Mouse (Mus musculus): ENCODE measurements at regions not wholly inside any gene's neighbourhood (a gene's known extent, or its start where the extent isn't known, plus 50 kb on each side); places are given as distances from the start of the nearest gene placed in this dataset.
"Not testable (repeated sequence)": the region's sequence is repeated elsewhere in the genome, so short reads cannot be mapped to it uniquely, and the experiment has no call there.

DNA sequence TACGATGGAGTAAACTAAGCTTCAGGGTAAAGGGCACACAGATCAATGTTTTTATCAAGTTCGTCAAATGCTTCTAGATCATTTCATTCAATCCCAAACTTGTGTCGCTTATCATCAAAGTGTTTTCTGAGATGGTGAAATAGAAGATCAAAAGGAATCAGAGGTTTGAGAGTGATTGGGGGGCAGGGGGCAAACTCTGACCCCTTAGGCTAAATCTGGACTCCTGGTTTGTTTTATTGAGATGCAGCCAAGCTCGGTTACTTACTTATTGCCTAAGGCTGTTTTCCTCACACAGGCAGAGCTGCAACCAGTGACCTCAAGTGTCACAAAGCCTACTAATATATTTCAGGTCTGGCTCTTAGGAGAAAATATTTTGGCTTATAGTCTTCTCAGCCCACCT is 94.3 kb downstream of the Dusp6 start:
- no peak overlapping the region for H3K27ac ChIP-seq
- no peaks in the 10 kb centered on the region; the same call in 1 of the 2 replicates for H3K4me1 ChIP-seq (ENCODE audit: control insufficient read depth, insufficient read depth, low read length)
- DNase-seq: no peak
- intact Hi-C loops (cut with DNase I): no loop called here
- H3K4me3 ChIP-seq: no peak overlapping the region
- WGBS: 91% methylated on average over 4 of the region's 4 CpGs
- no peaks in the 10 kb centered on the region for H3K27me3 ChIP-seq (ENCODE audit: control insufficient read depth, insufficient read depth, low read length)
- no peaks in the 10 kb centered on the region for H3K79me2 ChIP-seq (replicated peaks; ENCODE audit: control insufficient read depth, insufficient read depth, low read length)
- TF ChIP-seq EP300 (IDR thresholded peaks at IDR 0.05; ENCODE audit: insufficient read depth, low read depth, low read length) (no peak), CTCF (IDR thresholded peaks at IDR 0.05) (no peak), POLR2A (IDR thresholded peaks at IDR 0.05; ENCODE audit: insufficient read depth, low read depth, low read length) (no peak)
- H3K36me3 ChIP-seq (ENCODE audit: control insufficient read depth, insufficient read depth, low read length): no peaks in the 10 kb centered on the region
- H3K9ac ChIP-seq (ENCODE audit: low read depth, low read length): no peak overlapping the region

DNA sequence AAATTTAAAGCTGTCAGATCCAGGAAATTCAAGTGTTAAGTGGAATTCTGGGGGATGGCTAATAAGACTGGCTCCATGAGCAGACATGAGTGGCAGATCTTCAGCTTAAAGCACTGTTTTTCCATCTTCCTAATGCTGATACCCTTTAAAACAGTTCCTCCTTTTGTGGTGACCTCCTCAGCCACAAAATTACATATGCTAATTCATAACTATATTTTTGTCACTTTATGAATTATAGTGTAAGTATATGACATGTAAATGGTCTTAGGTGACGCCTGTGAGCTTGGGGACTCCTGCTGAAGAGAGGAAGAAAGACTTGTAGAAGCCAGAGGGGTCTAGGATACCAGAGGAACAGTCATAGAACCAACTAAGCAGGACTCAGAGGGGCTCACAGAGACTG is 95.2 kb downstream of the Dusp6 start:
- Histone ChIP-seq H3K79me2 (replicated peaks; ENCODE audit: control insufficient read depth, insufficient read depth, low read length) (no peaks in the 10 kb centered on the region), H3K36me3 (ENCODE audit: control insufficient read depth, insufficient read depth, low read length) (no peaks in the 10 kb centered on the region), H3K27ac (no peak overlapping the region), H3K4me1 (ENCODE audit: control insufficient read depth, insufficient read depth, low read length) (no peaks in the 10 kb centered on the region; the same call in 1 of the 2 replicates), H3K4me3 (no peak overlapping the region), H3K9ac (ENCODE audit: low read depth, low read length) (no peak overlapping the region), H3K27me3 (ENCODE audit: control insufficient read depth, insufficient read depth, low read length) (no peaks in the 10 kb centered on the region)
- TF ChIP-seq EP300 (IDR thresholded peaks at IDR 0.05; ENCODE audit: insufficient read depth, low read depth, low read length) (no peak), CTCF (IDR thresholded peaks at IDR 0.05) (no peak), POLR2A (IDR thresholded peaks at IDR 0.05; ENCODE audit: insufficient read depth, low read depth, low read length) (no peak)
- intact Hi-C loops (cut with DNase I): no loop called here
- WGBS: 98% methylated on average over 1 of the region's 1 CpGs
- DNase-seq: no peak

DNA sequence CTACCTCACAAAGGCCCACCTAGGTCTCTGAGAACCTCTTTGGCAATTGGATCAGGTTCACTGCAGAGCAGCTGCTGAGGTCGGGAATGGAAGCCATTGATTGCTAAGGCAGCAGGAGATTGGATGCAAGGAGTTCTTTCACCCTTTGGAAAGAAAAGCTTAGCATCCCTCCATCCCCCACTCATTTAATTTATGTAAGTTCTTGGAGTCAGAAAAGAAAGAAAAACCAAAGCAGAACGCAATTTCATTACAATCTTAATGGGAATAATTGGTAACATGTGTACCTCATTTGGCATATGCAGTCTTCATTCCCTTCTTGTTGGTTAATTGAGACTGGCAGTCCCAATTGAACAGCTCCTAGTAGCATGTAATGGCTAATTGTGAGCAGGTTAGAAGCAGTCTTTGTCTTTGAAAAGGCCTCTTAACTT is 96.4 kb downstream of the Dusp6 start:
- WGBS: 71% methylated on average over 2 of the region's 2 CpGs
- no peaks in the 10 kb centered on the region for H3K36me3 ChIP-seq (ENCODE audit: control insufficient read depth, insufficient read depth, low read length)
- intact Hi-C loops (cut with DNase I): no loop called here
- no peak for DNase-seq
- no peak overlapping the region for H3K9ac ChIP-seq (ENCODE audit: low read depth, low read length)
- H3K27ac ChIP-seq: no peak overlapping the region
- no peaks in the 10 kb centered on the region for H3K27me3 ChIP-seq (ENCODE audit: control insufficient read depth, insufficient read depth, low read length)
- TF ChIP-seq CTCF (IDR thresholded peaks at IDR 0.05): no peak
- TF ChIP-seq EP300 (IDR thresholded peaks at IDR 0.05; ENCODE audit: insufficient read depth, low read depth, low read length): no peak
- no peak for TF ChIP-seq POLR2A (IDR thresholded peaks at IDR 0.05; ENCODE audit: insufficient read depth, low read depth, low read length)
- no peaks in the 10 kb centered on the region; the same call in 1 of the 2 replicates for H3K4me1 ChIP-seq (ENCODE audit: control insufficient read depth, insufficient read depth, low read length)
- H3K4me3 ChIP-seq: no peak overlapping the region
- H3K79me2 ChIP-seq (replicated peaks; ENCODE audit: control insufficient read depth, insufficient read depth, low read length): no peaks in the 10 kb centered on the region

DNA sequence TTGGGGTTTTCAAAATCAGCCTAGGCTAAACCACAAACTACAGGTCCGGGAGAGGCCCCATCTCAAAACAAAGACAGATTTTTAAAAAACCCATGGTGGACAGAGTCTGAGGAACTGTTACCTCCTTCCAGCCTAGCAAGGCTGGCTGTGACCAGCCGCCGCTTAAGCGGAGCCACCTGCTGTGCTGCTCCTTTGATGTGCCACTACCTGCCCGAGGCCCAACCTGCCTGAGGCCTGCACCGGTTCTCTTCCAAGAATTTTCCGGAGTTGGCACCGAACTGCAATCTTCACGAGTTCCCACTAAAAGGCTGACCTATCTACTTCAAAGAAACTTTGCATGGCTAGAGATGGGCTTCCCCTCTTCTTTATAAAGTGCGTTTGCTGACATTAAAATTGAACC is 97.6 kb downstream of the Dusp6 start:
- intact Hi-C loops (cut with DNase I); H3K79me2 ChIP-seq (replicated peaks; ENCODE audit: control insufficient read depth, insufficient read depth, low read length); H3K36me3 ChIP-seq (ENCODE audit: control insufficient read depth, insufficient read depth, low read length); H3K27me3 ChIP-seq (ENCODE audit: control insufficient read depth, insufficient read depth, low read length); H3K27ac ChIP-seq; H3K4me3 ChIP-seq; H3K4me1 ChIP-seq (ENCODE audit: control insufficient read depth, insufficient read depth, low read length); H3K9ac ChIP-seq (ENCODE audit: low read depth, low read length); DNase-seq: not testable (repeated sequence)
- WGBS: 71% methylated on average over 10 of the region's 10 CpGs

DNA sequence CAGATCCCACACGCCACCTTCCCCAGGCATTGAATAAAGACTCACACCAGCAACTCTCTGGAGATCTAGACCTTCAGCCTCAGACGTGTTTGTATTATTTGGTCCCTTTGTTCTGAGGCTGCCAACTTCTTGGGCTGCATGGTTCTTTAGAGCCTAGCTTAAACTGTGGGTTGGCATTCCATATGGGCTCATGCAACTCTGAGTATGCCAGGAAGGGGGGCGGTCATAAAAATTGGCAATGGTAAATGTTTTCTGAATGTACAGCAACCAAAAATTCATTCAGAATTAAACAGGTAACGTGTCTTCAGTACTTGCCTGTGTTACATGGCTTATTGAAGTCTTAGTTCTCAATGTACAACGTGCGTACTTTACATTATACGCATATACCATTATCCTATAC is 103.1 kb downstream of the Dusp6 start:
- no peaks in the 10 kb centered on the region for H3K4me1 ChIP-seq (ENCODE audit: control insufficient read depth, insufficient read depth, low read length)
- no peak for DNase-seq
- H3K9ac ChIP-seq (ENCODE audit: low read depth, low read length): no peak overlapping the region
- no peaks in the 10 kb centered on the region for H3K79me2 ChIP-seq (replicated peaks; ENCODE audit: control insufficient read depth, insufficient read depth, low read length)
- no peak overlapping the region for H3K4me3 ChIP-seq
- 90% methylated on average over 7 of the region's 7 CpGs for WGBS
- no peaks in the 10 kb centered on the region for H3K36me3 ChIP-seq (ENCODE audit: control insufficient read depth, insufficient read depth, low read length)
- H3K27me3 ChIP-seq (ENCODE audit: control insufficient read depth, insufficient read depth, low read length): no peaks in the 10 kb centered on the region
- TF ChIP-seq EP300 (IDR thresholded peaks at IDR 0.05; ENCODE audit: insufficient read depth, low read depth, low read length) (no peak), POLR2A (IDR thresholded peaks at IDR 0.05; ENCODE audit: insufficient read depth, low read depth, low read length) (no peak), CTCF (IDR thresholded peaks at IDR 0.05) (no peak)
- intact Hi-C loops (cut with DNase I): no loop called here
- no peak overlapping the region for H3K27ac ChIP-seq

DNA sequence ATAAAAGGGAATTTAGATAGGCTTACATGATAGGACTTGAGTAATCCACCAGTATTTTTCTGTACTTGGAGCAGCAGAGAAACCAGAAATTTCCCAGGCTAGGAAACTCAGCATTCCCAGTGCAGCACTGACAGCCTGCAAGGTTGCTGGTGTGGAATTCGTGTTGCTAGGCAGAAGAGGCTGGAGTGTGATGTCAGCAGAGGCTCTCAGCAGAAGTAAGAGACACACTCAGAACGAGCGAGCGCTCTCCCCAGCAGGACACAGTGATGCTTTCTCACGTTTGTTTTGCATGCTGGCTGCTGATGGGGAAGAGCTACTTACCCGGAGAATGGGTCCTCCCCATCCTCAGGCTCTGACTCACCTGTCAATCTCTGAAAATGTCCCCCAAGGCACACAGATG is 104.7 kb downstream of the Dusp6 start:
- Histone ChIP-seq H3K4me1 (ENCODE audit: control insufficient read depth, insufficient read depth, low read length) (no peaks in the 10 kb centered on the region), H3K36me3 (ENCODE audit: control insufficient read depth, insufficient read depth, low read length) (no peaks in the 10 kb centered on the region), H3K27me3 (ENCODE audit: control insufficient read depth, insufficient read depth, low read length) (no peaks in the 10 kb centered on the region), H3K79me2 (replicated peaks; ENCODE audit: control insufficient read depth, insufficient read depth, low read length) (no peaks in the 10 kb centered on the region), H3K4me3 (no peak overlapping the region), H3K9ac (ENCODE audit: low read depth, low read length) (no peak overlapping the region), H3K27ac (no peak overlapping the region)
- WGBS: 52% methylated on average over 6 of the region's 6 CpGs
- no peak for DNase-seq
- TF ChIP-seq POLR2A (IDR thresholded peaks at IDR 0.05; ENCODE audit: insufficient read depth, low read depth, low read length) (no peak), EP300 (IDR thresholded peaks at IDR 0.05; ENCODE audit: insufficient read depth, low read depth, low read length) (no peak), CTCF (IDR thresholded peaks at IDR 0.05) (no peak)
- intact Hi-C loops (cut with DNase I): no loop called here
